Mouse (Mus musculus) gastrocnemius, adult 8-10 months (tissue): ENCODE data around the gene Snx18. TPM values are rescaled to one million over a fixed set of nuclear protein-coding genes. Genes with fewer than 3 reads are reported as not detected.

Source experiments
- DNase-seq, 2 experiments: peaks; one replicate each; pipeline ENCODE4 v3.0.0; 2022; ENCODE audit warnings: low spot score in 2 of 2
- total RNA-seq, 4 experiments: library from RNA; stranded (reverse); gene quantifications; 2 replicates each; pipeline ENCODE4 v1.2.4; 2022

Gene Snx18
- total RNA-seq, 4 experiments from 2014 or later: 7.6 to 10.2 (median 8.0) TPM

GRCm38 (mm10) chr13:113597616-113598015 lies 20.7 kb downstream of the Snx18 start:
- no peak for DNase-seq

DNA sequence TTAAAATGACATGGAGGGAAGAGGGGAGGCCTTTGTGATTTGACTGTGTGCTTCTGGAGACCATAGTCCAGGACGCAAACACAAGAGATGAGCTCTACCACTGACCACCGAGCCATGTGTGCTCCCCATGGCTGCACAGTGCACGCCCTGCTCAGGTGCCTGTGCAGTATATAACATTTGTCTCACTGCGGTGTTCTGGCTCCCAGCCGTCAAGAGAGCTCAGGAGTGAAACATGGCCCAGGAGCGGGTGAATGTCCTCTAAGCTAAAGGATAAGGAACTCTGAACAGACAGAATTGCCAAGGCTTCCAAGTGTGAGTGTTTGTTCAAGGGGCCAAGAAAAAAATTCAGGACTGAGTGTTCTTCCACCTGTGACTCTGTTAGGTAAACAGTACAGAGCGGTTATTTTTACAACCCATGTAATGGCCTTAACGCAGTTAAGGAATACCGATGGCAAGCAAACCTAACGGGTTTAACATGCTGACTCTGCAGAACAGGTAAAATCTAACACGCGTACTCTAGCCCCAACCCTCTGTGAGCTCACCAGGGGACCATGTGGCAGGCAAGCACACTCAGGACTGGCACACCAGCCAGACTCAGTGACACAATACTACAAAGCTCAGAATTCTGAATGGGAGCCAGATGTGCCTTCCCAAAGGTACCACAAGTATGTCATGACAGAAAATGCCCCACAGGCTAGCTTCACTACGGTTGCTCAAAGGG lies 21.4 kb downstream of the Snx18 start:
- DNase-seq: no peak

DNA sequence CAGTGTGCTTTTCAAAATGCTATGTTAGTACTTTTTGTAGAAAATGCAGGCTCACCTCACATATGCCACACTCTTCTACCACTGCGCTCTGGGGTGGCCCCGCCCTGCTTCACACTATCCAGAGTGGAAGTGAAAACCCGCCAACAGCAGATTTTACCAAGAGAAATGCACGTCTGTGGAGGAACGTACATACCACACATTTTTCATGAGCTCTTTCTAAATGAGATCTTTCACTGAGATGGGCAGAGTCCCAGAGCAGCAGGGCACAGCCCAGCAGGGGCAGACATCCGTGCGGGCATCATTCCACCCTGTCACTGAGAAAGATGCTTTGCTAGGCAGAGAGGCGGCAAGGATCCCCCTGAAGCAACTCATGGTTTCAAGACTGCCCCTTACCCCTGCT lies 22.4 kb downstream of the Snx18 start:
- no peak for DNase-seq

- DNase-seq: no peak
These were observed 23.1 kb downstream of the Snx18 start for GRCm38 (mm10) chr13:113595219-113595618.

DNA sequence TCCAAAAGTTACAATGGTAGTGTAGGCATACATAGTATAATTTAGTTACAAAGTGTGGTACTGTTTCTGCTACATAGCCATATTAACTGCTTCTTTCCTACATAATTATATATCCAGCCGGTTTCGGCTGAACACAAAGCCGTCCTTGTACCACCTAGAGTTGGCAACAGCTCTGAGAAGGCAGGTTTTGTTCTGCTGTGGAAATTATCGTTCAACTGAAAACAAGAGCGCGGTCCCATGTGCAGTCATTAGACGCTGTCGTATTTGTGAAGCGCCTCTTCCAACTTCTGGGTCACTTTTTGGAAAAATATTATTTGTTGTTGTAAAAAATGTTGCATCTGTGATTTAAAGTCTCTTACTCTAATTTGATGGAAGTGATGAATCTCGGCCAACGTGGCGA lies 24.0 kb downstream of the Snx18 start:
- DNase-seq: no peak

GRCm38 (mm10) chr13:113593711-113594110 lies 24.7 kb downstream of the Snx18 start:
- no peak for DNase-seq

DNA sequence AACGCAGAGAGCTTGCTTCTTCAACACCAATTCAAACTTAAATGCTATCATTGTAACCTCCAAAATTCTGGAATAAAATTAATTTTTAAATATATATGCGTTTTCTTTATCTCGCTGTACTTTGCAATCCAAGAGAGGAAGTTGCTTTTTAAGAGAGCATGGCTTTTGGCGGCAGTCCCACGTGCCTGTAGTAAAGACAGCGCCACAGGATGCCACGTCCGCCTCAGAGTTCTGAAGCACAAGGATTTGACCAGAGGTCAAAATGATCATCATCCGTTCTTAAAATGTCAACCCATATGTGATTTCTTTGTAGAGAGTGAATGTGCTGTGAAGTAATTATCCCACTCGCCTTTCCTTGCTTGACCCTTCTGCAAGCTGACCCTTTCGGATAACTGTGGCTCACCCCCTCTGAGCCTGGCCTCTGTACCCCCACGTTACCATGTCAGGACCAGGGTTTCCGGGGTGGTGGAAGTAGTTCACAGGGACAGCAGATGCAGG lies 25.6 kb downstream of the Snx18 start:
- no peak for DNase-seq

- DNase-seq: no peak
These were observed 27.0 kb downstream of the Snx18 start for GRCm38 (mm10) chr13:113591336-113591735.

GRCm38 (mm10) chr13:113590216-113590615 lies 28.1 kb downstream of the Snx18 start:
- DNase-seq: no peak

DNA sequence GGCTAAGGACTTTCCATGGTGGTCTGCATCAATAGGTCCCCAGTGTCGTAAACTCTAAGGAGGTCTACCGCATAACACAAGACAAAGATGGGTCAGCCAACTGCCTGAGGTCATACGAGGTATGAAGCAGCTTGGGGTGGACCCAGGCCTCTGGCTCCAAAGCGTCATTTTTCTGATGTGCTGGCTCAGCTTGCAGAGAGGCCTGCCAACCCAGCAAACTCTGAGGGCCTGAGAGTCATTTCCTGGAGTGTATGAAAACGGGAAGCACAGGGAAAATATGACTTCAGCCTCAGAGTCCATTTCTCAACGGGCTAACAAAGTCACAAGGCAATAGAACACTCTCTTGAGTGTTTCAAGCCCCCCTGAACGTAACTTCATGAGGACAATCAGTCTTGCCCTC lies 28.9 kb downstream of the Snx18 start:
- DNase-seq: peak; percentile 45 to 52

DNA sequence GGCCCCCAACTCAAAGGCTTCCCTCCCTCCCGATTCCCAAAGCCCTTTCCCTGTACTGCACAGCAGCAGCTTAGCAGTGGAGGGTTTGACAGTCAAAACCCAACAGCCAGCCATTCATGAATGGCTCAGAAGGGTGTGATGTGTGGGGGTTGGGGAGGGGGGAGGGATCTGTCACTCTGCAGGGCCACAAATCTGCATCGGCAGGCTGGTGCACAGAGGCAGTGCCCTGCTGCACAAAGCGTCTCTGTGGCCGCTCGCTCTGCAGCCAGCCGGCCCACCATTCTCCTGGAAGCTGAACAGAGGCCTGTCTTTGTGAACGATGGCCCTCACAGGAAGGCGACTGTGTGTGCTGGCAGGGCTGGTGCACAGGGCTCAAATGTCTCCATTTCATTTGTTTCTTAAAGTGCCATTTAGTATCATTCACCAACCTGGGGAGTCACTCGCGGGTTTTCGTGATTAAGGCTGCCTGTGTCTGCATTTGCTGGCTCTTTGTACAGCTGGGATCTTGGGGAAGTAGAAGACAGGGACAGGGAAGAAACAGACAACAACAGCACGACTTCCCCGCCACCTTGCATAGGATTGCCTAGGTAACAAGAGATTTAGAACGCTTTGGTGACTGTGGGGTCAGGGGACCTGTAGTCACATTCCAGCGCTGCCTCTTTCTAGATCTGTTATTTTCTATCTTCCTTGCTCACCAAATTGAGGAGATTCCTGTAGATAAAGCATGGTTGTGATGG lies 31.0 kb downstream of the Snx18 start:
- no peak for DNase-seq

- DNase-seq: no peak
These were observed 32.8 kb downstream of the Snx18 start for GRCm38 (mm10) chr13:113585606-113586005.

- no peak for DNase-seq
These were observed 33.9 kb downstream of the Snx18 start for GRCm38 (mm10) chr13:113584431-113584830.

- DNase-seq: no peak
These were observed 34.8 kb downstream of the Snx18 start for GRCm38 (mm10) chr13:113583563-113583962.

DNA sequence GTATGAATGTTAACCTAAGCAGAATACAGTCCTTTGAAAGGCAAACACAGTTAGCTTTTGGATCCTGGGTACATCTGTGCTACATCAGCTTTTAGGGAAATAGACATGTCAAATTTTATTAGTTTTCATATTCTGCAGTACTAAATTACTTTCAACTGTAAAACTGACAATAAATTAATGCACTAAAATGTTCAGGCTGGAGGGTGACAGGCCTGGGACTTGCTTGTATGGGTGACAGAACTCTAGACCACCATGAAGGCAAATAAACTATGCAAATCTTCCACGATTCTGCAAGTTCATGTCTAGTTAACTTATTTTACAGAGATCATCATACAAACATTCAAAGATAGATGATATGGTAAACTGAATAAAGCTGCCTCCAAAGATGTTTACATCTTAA lies 36.3 kb downstream of the Snx18 start:
- no peak for DNase-seq

DNA sequence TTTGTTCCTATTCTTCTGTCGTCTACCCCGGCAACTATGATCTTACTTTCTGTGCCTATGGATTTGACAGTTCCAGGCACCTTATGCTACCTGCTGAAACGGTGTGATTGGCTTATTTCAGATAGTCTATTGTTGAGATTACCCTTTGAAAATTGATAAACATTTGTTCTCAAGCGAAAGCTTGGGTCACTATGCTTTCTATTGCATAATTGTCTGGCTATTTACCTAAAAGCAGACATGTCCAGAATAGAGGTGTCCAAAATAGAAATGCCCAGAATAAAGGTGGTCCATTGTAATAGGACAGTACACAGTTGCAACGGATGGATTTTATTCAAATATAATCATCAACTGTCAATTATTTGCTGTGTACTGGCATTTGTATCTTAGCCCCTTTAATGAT lies 36.9 kb downstream of the Snx18 start:
- no peak for DNase-seq

DNA sequence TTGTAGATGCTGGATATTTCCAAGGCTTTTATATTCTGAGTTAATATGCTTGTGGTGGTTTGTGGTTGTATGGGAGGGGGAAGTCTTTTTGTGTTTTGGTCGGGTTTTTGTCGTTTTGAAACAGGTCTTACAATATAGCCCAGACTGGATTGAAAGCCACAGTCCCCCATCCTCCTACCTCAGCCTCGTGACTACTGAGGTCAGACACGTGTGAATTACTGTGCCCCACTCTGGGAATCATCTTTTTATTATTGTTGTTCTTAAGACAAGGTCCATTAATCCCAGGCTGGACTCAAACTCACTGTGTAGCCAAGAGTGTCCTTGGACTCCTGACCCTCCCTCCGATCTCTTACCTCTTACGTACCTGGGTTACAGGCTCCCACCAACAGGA lies 38.0 kb downstream of the Snx18 start:
- DNase-seq: no peak

GRCm38 (mm10) chr13:113579788-113580399 lies 38.5 kb downstream of the Snx18 start:
- no peak for DNase-seq

GRCm38 (mm10) chr13:113574232-113574631 lies 44.1 kb downstream of the Snx18 start:
- no peak for DNase-seq

DNA sequence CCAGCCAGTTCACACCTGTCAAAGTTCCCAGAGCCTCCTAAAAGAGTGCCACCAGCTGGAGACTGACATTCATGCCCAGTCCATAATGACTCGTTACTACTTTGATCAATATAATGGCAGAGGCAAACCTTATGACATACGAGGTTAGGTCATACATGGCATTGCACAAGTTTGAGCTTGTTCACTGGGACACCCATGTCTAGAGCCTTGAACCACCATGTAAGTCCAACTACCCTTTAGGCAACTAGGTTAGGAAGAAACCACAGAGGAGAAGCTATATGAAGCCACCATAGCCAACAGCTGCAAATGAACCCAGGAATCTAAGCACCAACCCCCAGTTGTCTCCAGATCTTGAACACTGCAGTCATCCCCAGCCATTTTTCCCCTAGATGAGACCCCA lies 45.0 kb downstream of the Snx18 start:
- DNase-seq: no peak

DNA sequence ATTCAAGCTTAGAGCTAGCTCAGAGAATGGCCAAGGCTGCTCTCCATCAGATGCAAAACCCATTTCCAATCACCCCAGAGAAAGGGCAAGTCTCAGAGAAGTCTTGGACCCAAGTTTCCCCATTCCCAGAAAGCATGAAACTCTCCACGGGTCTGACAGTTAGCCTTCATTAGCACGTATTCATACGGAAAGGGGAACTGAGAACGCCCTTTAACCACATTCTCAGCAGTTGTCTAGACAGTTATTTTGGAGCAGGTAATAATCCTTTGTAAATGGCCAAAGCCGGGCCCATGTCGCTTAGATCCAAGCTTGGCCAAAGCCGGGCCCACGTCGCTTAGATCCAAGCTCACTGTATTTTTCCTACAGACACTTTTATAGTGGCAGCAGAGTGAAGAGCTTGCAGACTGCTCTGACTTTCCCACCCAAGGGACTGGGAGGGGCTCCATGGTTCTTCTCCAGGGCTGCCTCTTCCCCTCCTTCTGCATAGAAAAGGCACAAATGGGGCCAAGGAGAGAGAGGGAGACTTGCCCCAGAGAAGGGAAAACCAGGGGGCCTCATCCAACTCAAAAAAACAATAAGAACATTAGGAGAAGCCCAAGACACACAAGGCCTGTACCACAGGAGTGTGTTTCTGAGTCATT lies 46.2 kb downstream of the Snx18 start:
- peak; percentile 53 to 64 for DNase-seq

DNA sequence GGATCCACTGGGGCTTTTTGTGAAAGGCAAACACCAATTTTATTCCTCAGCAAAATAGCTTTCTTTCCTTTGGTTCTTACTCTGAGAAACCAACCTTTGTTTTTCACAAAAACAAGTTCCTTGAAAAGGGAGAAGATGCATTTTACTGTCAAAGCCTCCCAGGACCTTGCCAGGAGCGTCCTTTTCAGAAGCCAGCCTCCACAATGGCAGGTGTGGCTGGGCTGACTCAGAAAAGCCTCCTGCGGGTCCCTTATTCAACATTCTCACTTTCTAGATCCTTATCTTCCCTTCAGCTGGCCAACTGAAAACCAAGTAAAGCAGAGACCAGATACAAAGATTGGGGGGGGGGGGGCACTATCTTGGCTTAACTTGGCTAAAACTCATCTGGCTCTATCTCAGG lies 48.8 kb downstream of the Snx18 start:
- DNase-seq: no peak
